Mouse (Mus musculus) spleen, postnatal 14 days (tissue): ENCODE results near the gene Znrf1.

Source experiments
- DNase-seq, 2 experiments: peaks; one replicate each; pipeline ENCODE4 v3.0.0; 2021 to 2022; ENCODE audit warnings: low spot score in 2 of 2

Gene Znrf1

DNA sequence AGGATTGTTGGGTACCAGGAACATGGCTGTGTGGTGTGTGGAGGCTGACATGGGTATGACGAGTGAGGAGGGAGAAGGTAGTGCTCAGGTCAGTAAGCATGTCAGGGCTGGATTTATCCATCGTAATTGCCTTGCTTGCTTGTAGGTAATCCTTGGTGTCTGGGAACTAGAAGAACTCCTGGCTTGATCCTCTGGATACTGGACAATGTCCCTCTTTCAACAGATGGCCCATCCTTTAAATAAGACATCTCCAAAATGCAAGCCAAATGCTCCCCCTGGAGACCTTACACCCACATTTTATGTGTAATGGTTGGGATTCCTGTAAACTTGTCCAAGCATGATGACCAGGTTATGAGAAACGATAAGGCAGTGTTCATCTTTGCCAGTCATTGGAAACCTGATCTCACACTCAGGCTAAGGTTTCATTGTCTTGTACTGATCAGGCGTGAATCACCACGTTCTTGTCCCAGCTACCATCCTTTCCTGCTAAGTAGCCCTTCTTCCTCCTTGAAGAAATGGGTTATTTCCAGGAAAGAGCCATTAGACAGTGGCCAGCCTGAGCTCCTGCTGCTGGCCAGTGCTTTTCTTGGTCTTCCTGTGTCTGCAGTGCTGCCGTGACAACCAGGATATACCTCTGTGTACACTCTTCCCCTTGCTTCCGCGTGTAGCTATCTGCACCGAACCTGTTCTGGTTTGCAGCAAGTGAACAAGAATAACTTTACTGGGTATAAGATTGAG, 64.0 kb downstream of the Znrf1 start:
- no peak for DNase-seq

DNA sequence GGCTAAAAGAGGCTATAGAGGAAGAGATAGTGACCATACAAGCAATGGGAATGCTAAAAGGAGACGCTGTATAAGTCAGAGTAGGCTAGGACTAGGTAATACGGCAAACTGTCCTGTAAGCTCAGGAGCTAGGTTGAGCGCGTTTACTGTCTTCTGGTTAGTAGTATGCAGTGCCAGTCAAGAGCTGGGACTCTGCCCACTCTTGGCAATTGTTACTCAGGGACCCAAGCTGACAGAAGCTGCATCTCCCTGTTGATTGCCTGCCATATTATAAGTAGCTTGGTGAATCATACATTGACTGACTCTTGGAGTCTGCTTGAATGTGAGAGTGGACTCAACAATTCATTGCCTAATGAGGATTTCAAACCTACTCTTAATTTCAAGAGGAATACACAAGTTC, 66.2 kb downstream of the Znrf1 start:
- no peak for DNase-seq

DNA sequence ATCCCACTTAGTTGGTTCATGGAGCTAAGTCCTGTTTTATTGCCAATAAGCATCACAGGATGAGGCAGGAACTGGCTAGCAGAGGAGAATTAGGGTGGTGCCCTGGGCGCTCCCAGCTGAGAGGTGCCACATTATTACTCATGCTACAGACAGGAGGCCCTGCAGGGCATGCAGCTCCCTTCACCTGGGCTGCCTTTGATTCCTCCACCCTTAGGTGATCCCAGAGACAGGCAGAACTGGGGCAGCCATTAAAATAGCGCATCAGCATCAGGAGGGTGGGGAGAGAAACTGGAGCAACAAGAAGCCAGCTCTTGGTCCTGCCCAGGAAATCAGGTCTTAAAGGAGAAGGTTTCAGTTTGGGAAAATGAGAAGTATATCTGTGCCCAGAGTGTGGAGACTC, 69.1 kb downstream of the Znrf1 start:
- no peak for DNase-seq

DNA sequence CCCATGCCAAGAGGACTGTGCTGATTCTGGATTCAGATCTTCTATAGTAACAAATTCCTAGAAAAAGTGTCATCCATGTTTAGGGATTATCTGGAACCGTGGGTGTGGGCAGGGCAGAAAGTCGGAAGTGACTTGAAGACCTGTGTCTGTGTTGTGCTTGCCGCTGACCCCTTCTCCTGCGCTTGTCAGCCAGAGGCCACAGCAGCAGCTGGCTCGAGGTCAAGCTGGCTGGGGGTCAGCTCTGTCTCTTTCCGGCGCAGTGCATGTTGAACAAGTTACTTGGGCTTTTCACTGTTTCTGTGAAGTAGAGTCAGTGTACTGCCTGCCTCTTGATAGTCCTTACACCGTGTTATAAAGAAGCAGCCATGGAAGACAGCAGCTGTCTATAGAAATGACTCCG, 71.1 kb downstream of the Znrf1 start:
- DNase-seq, result no peak

DNA sequence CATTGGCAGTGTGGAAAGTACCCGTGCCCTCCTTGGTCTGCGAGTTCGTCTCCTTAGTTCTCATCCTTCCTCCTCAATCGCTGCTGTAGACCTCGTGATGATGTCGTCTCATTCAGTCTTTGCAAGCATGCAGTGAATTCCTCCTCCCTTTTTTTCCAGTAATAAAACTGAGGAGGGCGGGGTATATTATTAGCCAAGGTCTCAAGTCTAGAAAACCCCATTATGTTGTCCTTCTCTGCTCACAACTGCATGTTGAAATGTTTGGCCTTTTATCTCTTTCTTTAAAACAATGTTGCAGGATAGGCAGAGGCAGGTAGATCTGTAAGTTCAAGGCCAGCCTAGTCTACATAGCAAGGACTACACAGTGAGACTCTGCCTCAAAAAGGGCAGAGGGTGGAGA, 71.5 kb downstream of the Znrf1 start:
- DNase-seq, result no peak

DNA sequence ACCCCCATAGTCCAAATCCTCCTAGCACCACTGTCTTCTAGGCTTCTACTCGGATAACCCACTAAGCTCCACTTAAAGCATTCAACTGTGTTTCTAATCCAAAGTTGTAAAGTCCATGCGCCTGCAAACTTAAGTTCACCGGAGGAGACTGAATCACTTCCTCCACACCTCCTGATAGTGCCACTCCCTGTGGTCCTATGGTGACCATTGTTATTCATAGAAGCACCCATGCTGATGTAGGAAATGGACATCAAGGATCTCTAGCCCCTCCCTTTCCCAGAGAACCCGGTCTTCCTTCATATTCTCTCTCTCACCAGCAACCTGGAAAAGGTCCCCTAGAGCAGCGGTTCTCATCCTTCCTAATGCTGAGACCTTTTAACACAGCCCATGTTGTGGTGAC, 77.3 kb downstream of the Znrf1 start:
- no peak for DNase-seq

DNA sequence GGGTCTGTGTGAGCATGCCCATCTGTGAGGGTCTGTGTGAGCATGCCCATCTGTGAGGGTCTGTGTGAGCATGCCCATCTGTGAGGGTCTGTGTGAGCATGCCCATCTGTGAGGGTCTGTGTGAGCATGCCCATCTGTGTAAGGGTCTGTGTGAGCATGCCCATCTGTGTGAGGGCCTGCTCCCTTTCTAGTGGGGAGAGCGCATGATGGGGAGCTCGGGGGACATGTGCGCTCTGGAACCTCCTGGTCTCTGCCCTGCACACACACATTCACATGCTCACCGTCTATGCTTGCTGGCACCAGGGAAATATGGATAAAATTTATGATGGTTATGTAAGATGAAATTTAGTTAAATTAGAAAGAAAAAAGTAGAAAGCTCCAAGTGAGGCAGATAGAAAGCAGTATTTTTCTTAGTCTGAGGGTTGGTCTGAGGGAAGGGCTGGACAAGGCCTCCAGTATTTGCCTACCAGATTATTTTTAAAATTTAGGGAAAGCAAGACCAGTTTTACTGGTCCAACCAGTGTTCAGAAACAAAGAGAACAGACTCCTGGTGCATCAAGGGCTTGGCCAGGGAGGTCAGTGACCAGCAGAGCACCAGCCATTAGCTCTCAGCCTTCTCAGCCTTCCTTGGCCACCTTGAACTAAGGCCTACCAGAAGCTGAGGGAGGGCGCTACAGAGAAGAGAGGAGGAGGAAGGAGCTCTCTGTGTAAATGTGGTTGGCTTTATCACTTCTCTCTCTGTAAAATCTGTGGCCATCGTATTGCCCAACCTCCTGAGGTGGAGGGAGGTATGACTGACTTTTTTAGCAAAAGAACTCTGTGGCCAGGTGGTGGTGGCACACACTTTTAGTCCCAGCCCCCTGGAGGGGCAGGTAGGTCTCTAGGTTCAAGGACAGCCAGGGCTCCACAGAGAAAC, 79.1 kb downstream of the Znrf1 start:
- no peak for DNase-seq

DNA sequence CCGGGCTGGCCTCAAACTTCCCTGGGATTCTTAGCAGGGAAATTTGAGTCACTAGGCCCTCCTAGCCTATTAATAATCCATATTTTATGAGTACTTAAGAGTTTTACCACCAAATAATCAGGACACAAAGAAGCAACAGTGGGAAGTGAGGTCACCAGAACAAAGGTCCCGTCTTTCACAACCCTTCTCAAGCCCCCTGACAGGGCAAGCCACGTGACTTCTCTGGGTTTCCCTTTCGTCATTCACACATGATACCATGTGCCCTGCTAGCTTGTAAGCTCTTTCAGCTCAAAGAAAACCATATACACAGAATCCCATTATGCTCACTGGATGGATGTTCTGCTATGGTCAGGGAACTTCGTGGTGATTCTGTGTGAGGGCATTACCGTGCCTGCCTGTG, 81.9 kb downstream of the Znrf1 start:
- DNase-seq, result no peak

DNA sequence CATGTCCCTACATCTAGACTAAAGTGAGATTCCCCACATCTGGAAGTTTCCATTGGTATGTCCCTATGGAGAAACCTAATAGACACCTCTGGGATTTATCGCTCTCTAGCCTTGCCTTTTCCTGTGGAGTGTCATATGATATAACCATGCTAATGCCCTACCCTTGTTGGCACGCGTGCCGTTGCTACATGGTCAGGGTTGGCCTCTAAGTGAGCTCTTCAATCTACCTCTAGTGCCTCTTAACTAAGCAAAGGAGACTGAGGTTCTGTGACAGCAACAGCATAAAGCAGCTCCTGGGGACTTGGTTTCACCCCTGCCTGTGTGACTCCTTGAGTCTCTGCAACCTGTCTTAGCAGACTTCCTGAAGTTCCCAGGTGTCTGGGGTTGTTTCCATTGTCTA, 82.4 kb downstream of the Znrf1 start:
- no peak for DNase-seq

DNA sequence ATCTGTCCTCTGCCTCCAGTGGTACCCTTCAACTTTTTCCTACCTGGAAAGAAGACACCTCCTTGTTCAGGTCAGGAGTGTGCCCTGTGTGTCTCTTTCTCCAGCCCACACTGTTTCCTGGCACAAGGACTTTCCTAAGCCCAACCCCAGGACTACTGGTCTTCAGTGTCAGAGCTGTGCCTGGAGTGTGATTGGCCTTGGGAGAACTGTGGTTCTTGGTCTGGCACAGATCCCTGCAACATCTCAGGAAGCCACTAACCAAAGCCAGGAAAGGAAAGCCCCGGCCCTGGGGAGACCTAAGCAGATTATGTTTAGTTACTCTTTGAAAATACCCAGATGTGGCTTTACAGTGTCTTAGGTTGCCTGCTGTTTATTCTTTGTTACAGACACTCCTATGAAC, 84.0 kb downstream of the Znrf1 start:
- no peak for DNase-seq

DNA sequence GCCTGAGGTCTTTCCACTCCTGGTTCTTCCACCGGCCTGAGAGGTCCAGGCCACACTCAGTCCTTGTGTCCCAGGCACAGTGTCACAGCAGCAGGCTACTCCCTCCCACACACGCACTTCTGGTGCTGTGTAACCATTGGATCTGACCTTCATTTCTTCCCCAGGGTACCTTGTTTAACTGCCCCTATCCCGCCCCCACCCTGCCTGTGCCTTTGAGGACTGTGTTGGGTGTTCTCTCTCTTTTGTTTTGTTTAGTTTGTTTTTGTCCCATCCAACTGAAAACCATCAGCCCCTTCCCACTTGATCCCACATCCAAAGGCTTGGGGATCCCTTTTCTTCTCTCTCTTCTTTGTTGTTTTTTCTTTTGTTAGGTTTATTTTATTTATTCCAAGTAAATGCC, 86.2 kb downstream of the Znrf1 start:
- DNase-seq, result no peak

DNA sequence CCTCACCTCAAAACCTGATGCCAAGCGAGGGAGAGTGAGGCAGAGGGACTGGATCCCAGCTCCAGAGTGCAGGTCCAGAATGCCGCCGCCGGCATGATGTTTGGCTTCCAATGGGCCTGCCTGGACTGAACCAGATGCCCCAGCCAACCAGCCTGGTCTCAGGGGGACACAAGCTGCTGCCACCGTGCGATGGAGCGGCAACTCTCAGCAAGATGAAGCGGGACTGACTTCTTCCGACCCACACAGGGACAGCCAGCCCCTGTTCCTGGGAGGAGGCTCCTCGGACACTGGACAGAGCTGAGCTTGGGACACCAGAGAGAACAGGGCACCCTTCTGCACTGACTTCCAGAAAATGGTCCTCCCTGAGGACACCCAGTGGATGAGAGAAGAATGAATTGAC, 86.7 kb downstream of the Znrf1 start:
- DNase-seq, result no peak

DNA sequence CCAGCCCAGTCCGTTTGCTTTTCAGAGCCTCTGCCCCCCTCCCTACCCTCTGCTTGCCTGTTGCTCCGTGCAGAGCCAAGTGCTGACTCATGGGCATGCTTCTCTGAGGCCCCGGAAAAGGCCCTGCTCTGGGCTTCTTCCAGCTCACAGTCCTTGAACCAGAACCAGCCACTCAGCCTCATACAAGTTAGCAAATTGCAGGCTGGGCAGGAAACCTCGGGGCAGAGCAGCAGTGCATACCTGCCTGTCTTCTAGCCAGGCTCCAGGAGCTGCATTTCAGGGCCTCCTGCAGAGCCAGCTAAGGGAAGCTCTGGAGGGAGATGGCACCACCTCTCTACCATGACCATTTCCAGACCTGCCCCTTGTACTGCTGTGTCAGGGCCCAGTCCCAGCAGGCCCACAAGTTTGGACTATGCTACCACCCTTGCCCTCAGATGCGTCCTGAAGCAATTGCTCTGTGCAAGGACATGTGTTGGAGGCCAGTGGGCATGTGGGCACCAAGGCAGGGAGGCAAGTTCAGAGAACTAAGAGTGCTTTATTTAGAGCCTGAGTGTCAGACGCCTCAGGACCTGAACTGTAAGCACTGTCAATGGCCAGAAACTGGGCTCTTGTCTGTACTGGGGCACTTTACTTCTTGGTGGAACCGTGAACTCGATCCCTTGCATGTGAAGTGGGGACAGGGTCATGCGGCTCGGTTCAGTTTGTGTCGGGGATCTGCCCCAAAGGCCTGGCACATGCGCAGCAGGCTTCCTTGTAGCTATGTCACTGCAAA, 88.4 kb downstream of the Znrf1 start:
- no peak for DNase-seq

DNA sequence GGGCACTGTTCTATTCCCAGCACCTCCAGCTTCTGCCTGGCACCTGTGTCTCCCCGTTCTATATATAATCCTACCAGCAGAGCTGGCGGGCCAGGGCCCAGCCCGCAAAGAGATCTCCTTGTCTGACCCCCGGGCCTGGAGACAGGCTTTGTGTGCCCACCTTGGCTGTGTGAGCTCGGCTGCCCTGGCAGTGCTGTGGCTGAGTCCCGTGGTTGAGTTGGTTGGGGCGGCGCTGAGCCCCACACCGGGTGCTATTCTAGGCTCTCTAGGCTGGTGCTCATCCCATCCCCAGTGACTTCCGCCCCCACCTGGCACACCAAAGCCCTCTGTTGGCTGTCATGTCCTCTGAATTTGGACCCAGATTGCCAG, 88.9 kb downstream of the Znrf1 start:
- no peak for DNase-seq

DNA sequence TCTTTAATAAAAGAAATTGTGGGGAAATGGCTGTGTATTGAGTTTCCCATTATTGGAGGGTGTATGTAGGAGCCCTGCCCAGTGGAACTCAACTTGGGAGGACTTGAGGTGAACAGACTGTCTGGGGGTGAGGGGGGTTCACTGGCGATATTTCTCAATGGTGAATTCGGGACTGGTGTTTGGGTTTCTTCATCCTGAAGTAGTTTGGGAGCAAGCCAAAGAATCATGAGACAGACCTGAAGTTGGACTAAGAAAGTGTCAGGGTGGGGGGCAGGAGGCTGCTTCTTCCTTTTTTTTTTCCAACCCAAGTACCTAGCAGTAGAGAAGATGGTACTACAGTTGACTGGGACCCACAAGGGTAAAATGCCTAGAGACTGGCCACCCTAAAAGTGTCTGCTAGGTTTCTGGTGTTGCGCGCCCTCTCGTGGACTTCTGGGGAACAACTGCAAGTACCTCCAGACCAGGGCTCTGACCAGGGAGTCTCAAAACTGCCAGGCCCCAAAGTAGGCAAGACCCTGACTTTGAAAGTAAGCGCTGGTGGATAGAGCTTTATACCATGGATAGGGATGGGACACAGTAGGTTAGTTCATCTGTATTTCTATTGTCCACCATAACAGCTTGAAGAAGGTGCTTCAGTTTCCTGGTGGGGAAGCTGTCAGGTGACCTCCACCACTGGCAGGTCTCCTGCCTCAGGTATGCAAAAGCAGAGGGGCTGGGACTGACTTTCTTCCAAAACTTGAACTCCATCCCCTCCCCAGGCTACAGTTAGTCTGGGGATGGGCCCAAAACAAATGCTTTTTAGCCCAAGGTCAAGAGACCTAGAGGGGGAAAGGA, 90.0 kb downstream of the Znrf1 start:
- DNase-seq, result peak; percentile 52 to 68

DNA sequence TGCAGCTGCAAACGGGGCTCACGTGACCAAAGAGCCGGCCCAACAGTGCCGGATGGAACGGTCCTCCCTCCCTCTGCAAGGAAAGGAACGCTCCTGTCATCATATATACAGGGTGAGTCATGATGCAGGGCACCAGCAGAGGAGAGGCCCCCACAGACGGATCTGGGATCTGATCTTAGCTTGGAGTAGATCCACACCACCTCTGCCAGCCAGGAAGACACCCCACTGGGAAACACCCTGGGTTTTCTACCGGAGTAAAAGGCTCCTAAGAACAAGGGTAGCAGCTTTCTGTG, 90.6 kb downstream of the Znrf1 start:
- no peak for DNase-seq

DNA sequence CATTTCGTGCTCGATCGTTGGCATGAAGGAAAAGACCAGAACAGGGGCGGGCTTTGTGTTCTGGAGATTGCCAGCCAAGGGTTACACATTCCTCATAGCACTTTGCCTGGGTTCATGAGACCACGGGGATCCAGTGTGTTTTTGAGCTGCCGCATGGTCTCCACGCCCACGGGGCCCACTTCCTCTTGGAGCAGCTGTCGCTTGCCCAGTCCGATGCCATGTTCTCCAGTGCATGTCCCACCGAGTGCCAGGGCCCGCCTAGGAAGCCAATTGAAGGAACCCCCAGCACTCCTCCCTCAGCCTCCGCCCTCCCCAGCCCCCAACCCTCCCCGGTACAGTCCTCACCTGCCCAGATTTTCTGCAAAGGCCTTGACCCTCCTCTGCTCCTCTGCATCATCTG, 91.0 kb downstream of the Znrf1 start:
- DNase-seq, result no peak

DNA sequence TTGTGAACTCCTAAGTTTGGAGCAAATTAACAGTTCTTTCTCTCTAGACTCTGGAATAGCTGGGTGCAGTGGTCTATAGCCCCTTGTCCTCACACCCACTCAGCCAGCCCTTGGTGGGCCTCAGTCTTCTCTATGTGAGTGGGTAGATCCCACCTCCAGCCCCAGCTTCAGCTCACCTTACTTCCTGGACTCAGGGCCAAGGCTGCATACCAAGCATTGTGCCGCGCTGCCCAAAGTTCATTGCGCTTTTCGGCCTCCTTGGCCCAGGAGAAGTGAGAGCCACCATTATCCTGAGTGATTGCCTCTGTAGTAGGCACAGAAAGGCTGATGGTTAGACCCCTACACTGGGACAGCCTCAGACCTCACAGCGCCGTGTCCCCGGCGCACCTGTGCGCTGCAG, 92.0 kb downstream of the Znrf1 start:
- DNase-seq, result no peak

DNA sequence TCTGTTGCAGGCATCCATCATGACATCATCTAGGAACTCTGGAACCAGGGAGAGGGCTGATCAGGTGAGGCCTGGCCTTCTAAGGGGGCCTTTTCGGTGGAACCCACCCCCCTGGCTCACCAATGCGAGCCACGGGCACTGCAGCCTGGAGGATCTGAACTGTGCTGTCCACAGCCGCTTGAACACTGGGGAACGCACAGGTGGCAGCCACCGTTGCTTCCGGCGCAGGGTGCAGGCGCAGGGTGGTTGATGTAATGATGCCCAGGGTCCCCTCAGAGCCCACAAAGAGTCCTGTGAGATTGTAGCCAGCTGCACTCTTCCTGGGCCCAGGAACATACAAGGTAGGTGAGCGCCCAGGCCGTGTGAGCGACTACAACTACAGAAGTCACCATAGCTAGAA, 92.5 kb downstream of the Znrf1 start:
- no peak for DNase-seq

DNA sequence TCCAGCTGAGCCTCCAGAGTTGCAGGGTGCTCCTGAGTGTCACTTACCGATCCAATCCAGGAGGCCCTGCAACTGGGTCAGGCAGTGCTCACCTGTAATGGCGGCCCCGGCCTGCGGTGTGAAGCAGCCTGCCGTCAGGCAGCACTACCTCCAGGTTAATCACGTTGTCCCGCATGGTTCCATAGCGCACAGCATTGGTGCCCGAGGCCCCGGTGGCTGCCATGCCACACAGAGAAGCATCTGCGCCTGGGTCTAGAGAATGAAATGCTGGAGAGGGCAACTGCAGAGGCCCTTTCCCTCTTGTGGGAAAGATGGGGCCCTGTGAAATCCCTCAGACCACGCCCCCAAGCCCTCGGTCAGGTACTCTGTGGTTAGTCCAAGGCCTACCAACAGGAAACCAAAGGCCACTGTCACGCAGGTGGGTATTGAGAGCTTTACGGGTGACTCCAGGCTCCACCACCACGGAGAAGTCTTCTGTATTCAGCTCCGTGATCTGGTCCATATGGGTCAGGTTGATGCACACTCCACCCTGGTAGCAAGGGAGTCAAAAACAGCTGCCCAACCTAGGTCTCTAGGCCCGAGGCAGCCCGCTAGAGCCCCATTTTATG, 93.1 kb downstream of the Znrf1 start:
- DNase-seq, result no peak

DNA sequence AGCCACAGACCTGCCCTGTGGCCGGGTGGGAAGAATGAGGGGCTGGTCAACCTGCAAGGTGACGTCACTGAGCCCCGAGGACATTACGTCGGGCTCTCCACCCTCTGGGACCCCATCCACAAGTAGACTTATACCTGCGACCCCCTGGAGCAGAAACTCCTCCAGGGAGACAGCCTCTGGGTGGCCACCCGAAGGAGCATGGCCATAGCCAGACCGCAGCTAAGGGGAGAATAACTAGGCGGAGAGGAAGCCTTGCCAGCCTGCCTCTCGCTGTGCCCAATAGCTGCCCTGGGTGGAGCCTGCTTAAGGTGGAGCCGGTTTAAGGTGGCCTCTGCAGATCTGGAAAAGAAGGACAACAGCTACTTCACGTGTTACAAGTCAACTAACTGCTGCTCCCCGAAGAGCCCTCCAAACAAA, 94.2 kb downstream of the Znrf1 start, which contains the start of gene Ldhd:
TSS of gene Ldhd (minus strand) at position 270 of the 417 bp plus-strand sequence.
- no peak for DNase-seq
